Mouse (Mus musculus) heart, embryonic 16.5 days (tissue): Measurements from ENCODE around the gene Rnf185. TPM values are rescaled to one million over a fixed set of nuclear protein-coding genes. Genes with fewer than 3 reads are reported as not detected.
A peak's percentile ranks its signal among the peaks of the same experiment; 100 is the strongest.

ENCODE experiments used
- ATAC-seq: fragments of 200-750 bp; cut with Nextera tagmentation; replicated peaks from 2 replicates; pipeline ENCODE4 v1.8.0; 2017; ENCODE audit warnings: moderate number of reproducible peaks; ENCODE audit not compliant: insufficient read depth, low FRiP score; ENCODE audit errors: extremely low read depth
- H3K27ac ChIP-seq: fragments of 300-500 bp; sonication (generic); 2 replicates; pipeline ENCODE4 v1.5.1; 2014; ENCODE audit warnings: mild to moderate bottlenecking, low read length, control low read depth, moderate library complexity
- H3K27me3 ChIP-seq: fragments of 300-500 bp; sonication (generic); 2 replicates; pipeline ENCODE4 v1.6.1; 2014; ENCODE audit warnings: low read length, mixed read lengths; ENCODE audit not compliant: control insufficient read depth, insufficient read depth
- H3K36me3 ChIP-seq: fragments of 300-500 bp; sonication (generic); 2 replicates; pipeline ENCODE4 v1.6.1; 2014; ENCODE audit not compliant: control insufficient read depth, insufficient read depth
- H3K4me1 ChIP-seq: fragments of 300-500 bp; sonication (generic); 2 replicates; pipeline ENCODE4 v1.6.1; 2014; ENCODE audit warnings: low read length, mixed read lengths; ENCODE audit not compliant: control insufficient read depth, insufficient read depth
- H3K4me2 ChIP-seq: fragments of 300-500 bp; sonication (generic); 2 replicates; pipeline ENCODE4 v1.6.1; 2014; ENCODE audit warnings: low read depth, mild to moderate bottlenecking, control low read depth, low read length
- H3K4me3 ChIP-seq: fragments of 300-500 bp; sonication (generic); 2 replicates; pipeline ENCODE4 v1.5.1; 2014; ENCODE audit warnings: mild to moderate bottlenecking, control low read depth, low read length
- H3K9ac ChIP-seq: fragments of 300-500 bp; sonication (generic); 2 replicates; pipeline ENCODE4 v1.6.1; 2014; ENCODE audit warnings: low read length, control low read depth
- H3K9me3 ChIP-seq: fragments of 300-500 bp; sonication (generic); replicated peaks from 2 replicates; pipeline ENCODE4 v1.6.1; 2016; ENCODE audit warnings: low read length; ENCODE audit not compliant: control insufficient read depth
- whole genome bisulfite sequencing: fragments of 180-500 bp; shearing (Covaris S2); extraction: QIAGEN DNeasy Blood & Tissue Kit; methylation state at CpG from one replicate; pipeline ENCODE4 v1.1.7; 2014; 5-methylcytosine and 5-hydroxymethylcytosine counted together
- polyA plus RNA-seq: library from polyadenylated mRNA; unstranded; fragments of >200 nt; fragmentation: Nextera tagmentation; extraction: Ambion mirVana; gene quantifications from 2 replicates; pipeline ENCODE4 v1.2.1, GENCODE M21; 2015

The Rnf185 gene
- polyA plus RNA-seq, 1 experiment from 2014 or later = 30.6 TPM

DNA sequence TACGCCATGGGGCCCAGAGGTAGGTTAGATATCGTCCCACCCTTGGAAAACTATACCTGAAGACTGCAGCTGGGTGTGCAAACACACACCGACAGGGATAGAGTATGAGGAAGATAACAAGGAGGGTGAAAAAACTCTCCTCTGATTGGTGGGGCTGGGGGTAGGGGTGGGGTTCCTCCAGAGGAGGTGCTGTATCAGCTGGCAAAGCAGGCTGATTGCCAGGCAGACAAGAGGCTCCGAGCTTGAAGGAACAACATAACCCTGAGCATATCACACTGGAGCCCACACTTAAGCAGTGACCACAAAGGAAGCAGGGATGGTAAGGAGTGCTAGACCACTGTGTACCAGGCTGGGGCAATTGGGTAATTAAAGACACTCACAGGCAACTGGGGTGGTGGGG, 72.7 kb downstream of the Rnf185 start:
- ATAC-seq = no peak
- 63% methylated on average over 4 of the region's 4 CpGs for WGBS
- Histone ChIP-seq H3K27ac (no peak overlapping the region), H3K27me3 (no peaks in the 10 kb centered on the region), H3K4me2 (no peak overlapping the region), H3K36me3 (peaks cover 2% of the 10 kb centered on the region; the same call in 1 of the 2 replicates), H3K9me3 (no peaks in the 10 kb centered on the region; the same call in 1 of the 2 replicates), H3K9ac (no peak overlapping the region), H3K4me3 (no peak overlapping the region), H3K4me1 (peaks cover 9% of the 10 kb centered on the region)

DNA sequence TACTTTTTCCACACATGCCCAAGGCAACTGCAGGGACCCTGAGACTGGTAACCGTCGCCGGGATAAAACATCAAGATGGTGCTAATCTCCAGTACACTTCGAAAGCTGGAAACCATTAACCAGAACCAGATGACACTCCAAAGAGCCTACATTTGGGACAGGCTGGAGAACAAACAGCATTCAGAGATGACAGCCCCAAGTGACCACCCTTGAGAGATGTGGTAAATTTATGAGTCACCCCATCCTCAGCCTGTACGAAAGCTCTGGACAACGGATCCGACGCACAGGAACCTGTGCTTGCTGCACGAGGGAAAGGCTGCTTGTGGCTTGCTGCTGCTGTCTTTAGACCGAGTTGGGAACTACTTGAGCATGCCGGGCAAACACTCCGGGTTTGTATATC, 77.4 kb downstream of the Rnf185 start:
- peak overlapping the region; percentile 45; the same call in 1 of the 2 replicates for H3K9ac ChIP-seq
- H3K27me3 ChIP-seq = no peaks in the 10 kb centered on the region
- peaks cover 30% of the 10 kb centered on the region for H3K4me1 ChIP-seq
- H3K9me3 ChIP-seq = no peaks in the 10 kb centered on the region
- no peak for ATAC-seq
- H3K4me3 ChIP-seq = no peak overlapping the region
- H3K36me3 ChIP-seq = no peaks in the 10 kb centered on the region
- peak overlapping the region; percentile 56 for H3K4me2 ChIP-seq
- WGBS = 27% methylated on average over 12 of the region's 12 CpGs
- peak overlapping the region; percentile 89 for H3K27ac ChIP-seq

DNA sequence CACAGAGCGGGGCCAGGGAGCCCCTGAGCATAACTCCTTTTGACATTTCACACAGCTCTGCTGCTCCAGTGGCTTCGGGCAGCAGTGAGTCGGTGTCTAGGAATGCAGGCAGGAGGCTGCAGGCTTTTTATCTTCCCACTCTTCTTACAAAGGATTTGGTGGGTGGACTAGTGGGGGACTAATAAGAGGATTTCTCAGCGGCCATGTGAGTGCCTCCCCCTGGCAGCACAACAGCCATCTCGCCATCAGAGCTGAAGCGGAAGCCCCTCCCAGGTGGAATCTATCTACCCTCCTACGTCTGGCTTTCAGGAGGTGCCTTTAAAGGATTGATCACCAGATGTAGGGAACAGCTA, 77.9 kb downstream of the Rnf185 start:
- H3K36me3 ChIP-seq = no peaks in the 10 kb centered on the region
- H3K9ac ChIP-seq = peak overlapping the region; percentile 45; the same call in 1 of the 2 replicates
- no peaks in the 10 kb centered on the region for H3K9me3 ChIP-seq
- 16% methylated on average over 7 of the region's 7 CpGs for WGBS
- H3K27ac ChIP-seq = peak overlapping the region; percentile 89
- H3K4me1 ChIP-seq = peaks cover 35% of the 10 kb centered on the region
- no peaks in the 10 kb centered on the region for H3K27me3 ChIP-seq
- ATAC-seq = no peak; the same call in 1 of the 2 replicates
- 0 out of 2 replicates have a peak overlapping the region, but pooled peaks have one; percentile 11 for H3K4me3 ChIP-seq
- H3K4me2 ChIP-seq = peak overlapping the region; percentile 56

DNA sequence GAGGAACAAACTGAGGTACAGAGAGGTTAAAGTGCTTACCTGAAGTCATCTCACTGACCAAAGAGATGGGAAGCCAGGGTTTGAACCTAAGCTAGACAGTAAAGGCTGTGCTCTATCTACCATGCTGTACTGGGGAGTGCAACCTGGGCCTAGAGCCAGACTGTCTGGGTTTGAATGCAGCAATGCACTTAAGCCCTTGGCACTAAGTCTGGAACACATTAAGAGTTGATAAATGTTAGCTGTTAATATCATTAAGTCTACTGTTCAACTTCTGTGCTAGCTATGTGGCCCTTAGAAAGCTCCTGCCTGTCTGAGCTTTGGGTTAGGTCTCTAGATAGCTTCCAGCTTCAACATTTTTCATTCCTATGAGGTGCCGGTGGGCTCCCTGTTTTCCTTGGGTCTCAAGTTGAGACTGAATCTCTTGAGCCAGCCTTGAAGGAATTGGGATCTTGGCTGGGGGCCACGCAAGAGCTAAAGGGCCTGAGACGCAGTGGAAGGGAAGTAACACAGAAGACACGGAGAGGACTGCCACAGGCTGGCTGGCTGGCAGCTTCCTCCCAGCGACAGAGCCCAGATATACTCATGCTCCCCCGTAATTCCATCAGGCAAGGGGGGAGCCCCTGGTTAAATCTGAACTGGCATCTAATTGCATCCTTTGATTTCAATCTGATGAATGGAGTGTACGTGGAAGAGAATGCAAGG, 78.4 kb downstream of the Rnf185 start:
- peak overlapping the region; percentile 45 for H3K9ac ChIP-seq
- 0 out of 2 replicates have a peak overlapping the region, but pooled peaks have one; percentile 0 for H3K4me3 ChIP-seq
- H3K4me1 ChIP-seq = peaks cover 40% of the 10 kb centered on the region
- peak; percentile 39; the same call in 1 of the 2 replicates for ATAC-seq
- peak overlapping the region; percentile 89 for H3K27ac ChIP-seq
- no peaks in the 10 kb centered on the region for H3K9me3 ChIP-seq
- WGBS = 25% methylated on average over 7 of the region's 7 CpGs
- no peaks in the 10 kb centered on the region for H3K36me3 ChIP-seq
- H3K27me3 ChIP-seq = no peaks in the 10 kb centered on the region
- H3K4me2 ChIP-seq = peak overlapping the region; percentile 56

DNA sequence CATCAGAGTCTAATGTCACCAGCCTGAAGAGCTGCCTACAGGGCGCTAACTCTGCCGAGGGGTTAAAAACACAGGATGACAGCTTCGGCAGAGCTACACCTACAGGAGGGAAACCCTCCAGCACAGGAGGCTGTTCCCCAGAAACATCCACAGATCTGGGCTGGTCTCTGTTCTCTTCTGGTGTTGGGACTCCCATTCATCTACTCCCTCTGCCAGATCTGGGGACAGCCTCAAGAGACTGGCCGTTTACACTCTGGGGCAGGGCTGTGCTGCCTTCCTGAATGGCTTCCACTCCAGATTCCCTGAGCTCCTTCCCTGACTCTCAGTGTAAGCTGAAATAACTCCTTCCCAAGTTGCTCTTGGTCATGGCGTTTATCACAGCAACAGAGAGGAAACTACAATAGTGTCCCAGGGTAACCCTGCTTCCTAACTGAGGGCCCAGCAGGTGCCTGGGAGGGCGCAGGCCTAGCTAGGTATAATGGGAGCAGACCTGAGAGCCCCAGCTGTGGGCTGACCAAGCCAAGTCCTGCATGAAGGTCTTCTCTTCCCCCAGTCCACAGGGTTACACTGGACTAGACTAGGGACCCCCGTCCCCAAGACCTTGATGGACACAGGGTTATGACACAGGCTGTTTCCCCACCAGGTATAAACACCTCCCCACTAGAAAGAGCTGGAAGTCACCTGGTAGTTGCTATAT, 80.4 kb downstream of the Rnf185 start:
- Histone ChIP-seq H3K36me3 (no peaks in the 10 kb centered on the region), H3K27ac (peak overlapping the region; percentile 73), H3K4me1 (peaks cover 43% of the 10 kb centered on the region), H3K9me3 (no peaks in the 10 kb centered on the region), H3K4me2 (peak overlapping the region; percentile 96), H3K9ac (peak overlapping the region; percentile 81), H3K27me3 (no peaks in the 10 kb centered on the region), H3K4me3 (peak overlapping the region; percentile 75)
- 24% methylated on average over 7 of the region's 7 CpGs for WGBS
- no peak; the same call in 1 of the 2 replicates for ATAC-seq

DNA sequence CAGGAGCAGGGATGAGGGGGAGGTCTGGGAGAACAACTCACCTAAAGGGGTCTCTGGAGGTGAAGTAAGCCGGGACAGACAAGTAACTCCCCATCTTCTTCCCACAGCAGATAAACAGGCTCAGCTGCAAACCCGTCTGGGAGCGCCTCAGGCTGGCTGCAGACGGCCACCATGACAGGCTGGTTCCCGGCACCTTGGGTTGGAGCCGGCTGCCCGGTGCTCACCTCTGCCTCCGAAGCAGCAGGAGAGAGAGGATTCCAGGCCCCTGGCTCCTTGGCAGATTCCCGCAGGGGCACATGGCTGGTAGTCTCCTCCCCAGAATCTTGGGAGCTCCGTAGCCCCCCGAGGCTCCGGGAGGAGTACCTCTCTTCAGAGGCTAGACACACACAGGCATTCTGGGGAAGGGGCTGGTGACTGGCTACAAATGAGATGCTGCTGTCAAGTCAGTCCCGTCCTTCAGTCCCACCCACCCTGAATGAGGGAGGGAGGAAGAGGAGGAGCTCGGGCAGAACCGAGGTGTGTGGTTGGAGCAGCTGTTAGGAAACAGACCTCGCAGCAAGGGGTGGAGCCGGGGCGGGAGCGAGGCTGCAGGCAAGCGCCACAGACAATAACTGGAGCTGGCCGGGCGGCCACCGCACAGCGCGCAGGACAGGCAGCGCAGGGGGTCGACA, 81.1 kb downstream of the Rnf185 start:
- H3K9ac ChIP-seq = peak overlapping the region; percentile 81
- H3K27ac ChIP-seq = peak overlapping the region; percentile 78
- H3K4me2 ChIP-seq = peak overlapping the region; percentile 96
- ATAC-seq = peak; percentile 87
- WGBS = 5% methylated on average over 27 of the region's 27 CpGs
- no peaks in the 10 kb centered on the region for H3K9me3 ChIP-seq
- peak overlapping the region; percentile 75 for H3K4me3 ChIP-seq
- no peaks in the 10 kb centered on the region for H3K27me3 ChIP-seq
- H3K4me1 ChIP-seq = peaks cover 43% of the 10 kb centered on the region
- no peaks in the 10 kb centered on the region for H3K36me3 ChIP-seq

DNA sequence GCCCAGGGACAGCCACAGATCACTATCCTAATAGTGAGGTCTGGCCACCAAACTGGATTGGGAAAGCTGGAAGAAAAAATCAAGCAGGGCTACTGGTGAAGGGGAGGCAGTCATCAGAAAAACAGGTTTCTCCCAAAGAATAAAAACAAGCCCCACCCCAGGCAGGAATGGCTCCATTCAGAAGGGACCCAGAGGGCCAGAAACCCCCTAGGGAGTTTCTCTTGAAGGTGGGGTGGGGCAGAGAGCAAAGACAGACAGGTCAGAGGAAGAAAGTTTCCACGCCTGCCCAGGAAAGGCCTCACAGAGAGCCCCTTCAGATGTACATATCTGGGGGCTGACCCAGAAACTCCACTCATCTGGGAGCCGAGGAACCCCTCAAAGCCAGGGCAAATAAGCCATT, 82.0 kb downstream of the Rnf185 start:
- WGBS = 62% methylated on average over 2 of the region's 2 CpGs

DNA sequence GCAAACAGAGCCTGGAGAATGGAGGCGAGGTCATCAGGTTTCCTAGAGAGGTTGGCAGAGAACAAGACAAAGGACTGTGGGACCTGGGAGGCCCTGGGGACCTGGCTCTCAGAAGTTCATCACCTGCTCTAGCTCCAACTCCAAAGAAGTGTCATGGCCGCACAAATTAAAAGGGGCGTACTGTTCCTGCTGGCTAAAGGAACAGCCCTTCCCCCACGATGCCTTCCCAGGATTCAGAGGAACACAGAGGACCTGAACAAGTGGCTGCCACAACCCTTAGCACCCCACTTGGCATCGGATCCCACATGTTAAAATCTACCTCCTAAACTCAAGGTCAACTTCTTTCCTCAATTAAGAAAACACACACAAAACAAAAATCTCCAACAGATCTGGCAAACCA, 82.7 kb downstream of the Rnf185 start:
- Histone ChIP-seq H3K27me3 (no peaks in the 10 kb centered on the region), H3K4me2 (peak overlapping the region; percentile 96), H3K4me3 (no peak overlapping the region), H3K4me1 (peaks cover 35% of the 10 kb centered on the region), H3K9me3 (no peaks in the 10 kb centered on the region), H3K9ac (peak overlapping the region; percentile 52), H3K36me3 (no peaks in the 10 kb centered on the region), H3K27ac (peak overlapping the region; percentile 55)
- no peak for ATAC-seq
- 73% methylated on average over 5 of the region's 5 CpGs for WGBS

More for the DNA sequence above, 82.0 kb downstream of the Rnf185 start:
- H3K4me2 ChIP-seq = peak overlapping the region; percentile 96
- H3K27me3 ChIP-seq = no peaks in the 10 kb centered on the region
- ATAC-seq = no peak
- no peaks in the 10 kb centered on the region for H3K9me3 ChIP-seq
- H3K36me3 ChIP-seq = no peaks in the 10 kb centered on the region
- H3K4me1 ChIP-seq = peaks cover 42% of the 10 kb centered on the region
- H3K4me3 ChIP-seq = peak overlapping the region; percentile 75
- H3K9ac ChIP-seq = peak overlapping the region; percentile 81
- H3K27ac ChIP-seq = no peak overlapping the region
